Mouse (Mus musculus): ENCODE results near the gene Tex2. TPM values are rescaled to one million over a fixed set of nuclear protein-coding genes. Genes with fewer than 3 reads are reported as not detected.

Gene Tex2
- polyA plus RNA-seq, 1 experiment from 2014 or later, result 8.3 TPM

DNA sequence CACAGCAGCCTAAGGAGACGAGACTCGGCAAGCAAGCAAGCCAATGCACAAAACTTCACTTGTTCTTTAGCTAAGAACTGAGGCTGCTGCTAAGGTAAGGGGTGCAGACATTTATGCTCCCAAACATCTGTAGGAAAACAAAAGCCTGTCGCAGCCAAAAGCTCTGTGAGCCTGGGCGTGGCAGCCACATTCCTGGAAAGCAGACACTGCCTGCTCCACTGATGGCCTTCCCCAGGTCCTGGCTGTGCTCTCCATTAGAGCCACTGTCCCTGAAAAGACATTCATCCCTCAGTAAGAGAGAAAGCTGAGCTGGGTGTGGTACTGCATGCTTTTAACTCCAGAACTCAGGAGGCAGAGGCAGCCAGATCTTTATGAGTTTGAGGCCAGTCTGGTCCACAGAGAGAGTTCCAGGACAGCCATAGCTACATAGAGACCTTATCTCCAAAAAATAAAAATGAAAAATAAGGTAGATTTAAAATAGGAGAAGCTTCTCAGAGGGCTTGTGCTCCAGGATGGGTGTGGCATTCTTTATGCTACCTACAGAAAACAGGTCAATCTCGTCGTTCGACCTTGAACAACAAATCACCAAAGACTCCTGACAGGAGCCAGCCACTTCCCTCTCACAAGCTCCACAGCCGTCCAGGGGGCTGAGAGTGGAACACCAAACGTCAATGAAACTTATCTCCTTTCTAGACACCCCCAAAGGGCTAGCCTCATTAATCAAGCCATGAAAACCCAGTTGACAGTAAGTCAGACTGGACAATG, 39.6 kb downstream of the Tex2 start:
- no peaks in the 10 kb centered on the region for H3K9me3 ChIP-seq
- no peak overlapping the region for H3K4me3 ChIP-seq
- H3K4me1 ChIP-seq, result peaks cover 27% of the 10 kb centered on the region
- no peaks in the 10 kb centered on the region for H3K36me3 ChIP-seq
- 60% methylated on average over 9 of the region's 9 CpGs for WGBS
- ATAC-seq (ENCODE audit: insufficient number of reproducible peaks, insufficient read depth, low FRiP score, low TSS enrichment), result no peak
- no peaks in the 10 kb centered on the region for H3K27me3 ChIP-seq
- H3K9ac ChIP-seq, result no peak overlapping the region
- no peak overlapping the region for H3K4me2 ChIP-seq (replicated peaks)
- peak overlapping the region; percentile 51; the same call in 1 of the 2 replicates for H3K27ac ChIP-seq

DNA sequence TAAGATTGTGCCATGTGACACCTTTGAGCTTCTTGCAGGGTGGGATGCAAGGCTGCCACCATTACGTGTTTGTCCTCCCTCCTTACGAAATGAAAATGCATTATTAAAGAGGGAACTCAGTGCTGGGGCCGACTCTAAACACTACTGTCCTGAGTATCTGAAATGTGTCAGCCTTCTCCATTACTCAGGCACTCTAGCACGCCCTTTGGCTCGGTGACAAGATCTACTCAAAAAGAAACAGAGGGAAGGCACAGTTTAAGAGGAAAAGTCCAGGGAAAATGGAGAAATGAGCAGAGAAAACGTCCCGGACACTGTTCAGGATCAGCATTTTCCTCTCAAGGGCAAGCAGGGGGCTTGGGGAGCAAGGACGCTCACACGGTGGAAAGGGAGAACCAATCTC, 40.3 kb downstream of the Tex2 start:
- H3K4me2 ChIP-seq (replicated peaks), result no peak overlapping the region
- H3K36me3 ChIP-seq, result 0 out of 2 replicates have a peak, but pooled peaks cover 2% of the 10 kb centered on the region
- H3K4me3 ChIP-seq, result no peak overlapping the region
- no peak overlapping the region for H3K9ac ChIP-seq
- H3K9me3 ChIP-seq, result no peaks in the 10 kb centered on the region
- 75% methylated on average over 9 of the region's 9 CpGs for WGBS
- H3K27ac ChIP-seq, result peak overlapping the region; percentile 51; the same call in 1 of the 2 replicates
- no peaks in the 10 kb centered on the region for H3K27me3 ChIP-seq
- H3K4me1 ChIP-seq, result peaks cover 27% of the 10 kb centered on the region
- ATAC-seq (ENCODE audit: insufficient number of reproducible peaks, insufficient read depth, low FRiP score, low TSS enrichment), result no peak

DNA sequence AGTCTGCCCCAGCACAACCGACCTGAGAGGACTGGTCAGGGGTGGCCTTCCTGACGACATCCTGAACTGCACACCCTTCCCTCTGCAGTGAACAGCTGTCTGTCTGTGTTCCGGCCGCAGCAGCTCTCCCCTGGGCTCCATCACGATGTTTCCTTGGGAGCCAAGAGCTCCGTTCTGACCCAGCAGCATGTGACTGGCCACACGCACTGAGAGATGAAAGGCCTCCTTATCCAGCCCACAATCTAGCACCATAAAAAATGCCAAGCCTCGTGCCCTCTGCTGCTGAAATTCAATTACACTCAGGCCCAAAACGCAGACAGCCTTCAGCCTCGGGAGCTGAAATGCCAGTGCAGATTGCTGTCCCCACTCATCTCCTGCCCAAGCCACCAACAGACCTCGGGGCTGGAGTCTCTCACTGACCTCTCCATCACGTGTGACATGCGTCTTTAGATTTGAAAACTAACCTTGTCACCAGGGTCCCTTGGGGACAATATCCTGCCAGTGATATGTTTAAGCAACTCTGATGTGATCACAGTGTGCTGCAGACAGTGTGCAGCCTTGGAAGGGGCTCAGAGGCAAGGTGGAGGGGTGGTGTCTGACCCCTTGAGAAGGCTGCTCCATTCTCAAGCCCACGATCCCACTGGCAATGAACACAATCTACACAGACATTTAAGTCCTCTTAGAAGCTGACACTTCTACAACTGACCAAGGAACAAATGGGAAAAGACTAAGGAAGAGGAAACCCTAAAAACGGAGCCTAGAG, 41.0 kb downstream of the Tex2 start:
- Histone ChIP-seq H3K9me3 (no peaks in the 10 kb centered on the region), H3K9ac (no peak overlapping the region), H3K27ac (no peak overlapping the region), H3K36me3 (peaks cover 10% of the 10 kb centered on the region; the same call in 1 of the 2 replicates), H3K4me3 (no peak overlapping the region), H3K4me2 (replicated peaks) (no peak overlapping the region), H3K27me3 (no peaks in the 10 kb centered on the region), H3K4me1 (peaks cover 27% of the 10 kb centered on the region)
- WGBS, result 35% methylated on average over 15 of the region's 15 CpGs
- no peak for ATAC-seq (ENCODE audit: insufficient number of reproducible peaks, insufficient read depth, low FRiP score, low TSS enrichment)

DNA sequence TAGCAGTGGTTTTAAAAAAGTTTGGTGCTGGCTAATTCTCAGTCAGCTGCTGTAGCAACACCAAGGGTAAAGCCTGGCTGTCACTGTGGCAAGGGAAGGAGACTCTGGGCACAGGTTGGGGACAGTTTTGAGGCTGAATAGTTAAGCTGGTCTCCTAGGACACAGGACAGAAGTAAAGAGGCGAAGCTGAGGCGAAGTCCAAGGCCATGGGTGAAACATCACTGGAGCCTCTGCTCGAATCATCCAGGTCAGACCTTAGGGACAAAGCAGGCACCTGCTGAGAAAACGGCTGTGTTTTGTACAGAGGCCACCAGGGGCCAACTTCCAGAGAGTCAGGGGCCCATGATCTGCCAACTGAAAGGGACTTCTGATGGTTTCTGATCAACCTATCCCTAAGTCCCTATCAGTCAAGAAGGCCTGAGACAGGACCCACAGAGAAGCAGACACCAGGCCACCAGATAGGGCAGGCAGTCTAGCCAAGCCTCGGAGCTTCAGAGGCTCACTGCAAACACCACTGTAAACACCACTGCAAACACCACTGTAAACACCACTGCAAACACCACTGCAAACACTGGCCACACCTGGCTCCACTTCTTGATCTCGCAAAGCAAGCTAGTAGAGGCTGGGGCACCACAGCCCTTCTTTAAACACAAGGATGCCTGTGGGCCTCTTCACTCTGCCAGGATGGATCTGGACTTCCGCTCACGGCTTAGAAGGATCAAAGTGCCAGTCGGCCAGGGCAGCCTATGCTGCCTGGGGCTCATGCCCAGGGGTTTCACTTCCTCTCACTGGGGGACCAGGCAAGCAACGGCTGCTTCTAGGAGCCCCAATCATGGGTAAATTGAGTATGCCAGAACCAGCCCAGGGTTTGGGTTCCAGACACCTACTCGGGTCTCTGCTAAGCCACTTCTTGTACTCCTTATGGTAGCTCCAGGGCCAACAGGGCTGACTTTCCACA, 41.9 kb downstream of the Tex2 start:
- Histone ChIP-seq H3K27me3 (no peaks in the 10 kb centered on the region), H3K36me3 (peaks cover 19% of the 10 kb centered on the region), H3K4me3 (no peak overlapping the region), H3K9ac (no peak overlapping the region), H3K4me1 (peaks cover 27% of the 10 kb centered on the region), H3K27ac (no peak overlapping the region), H3K9me3 (no peaks in the 10 kb centered on the region), H3K4me2 (replicated peaks) (no peak overlapping the region)
- no peak for ATAC-seq (ENCODE audit: insufficient number of reproducible peaks, insufficient read depth, low FRiP score, low TSS enrichment)
- WGBS, result 73% methylated on average over 11 of the region's 11 CpGs

DNA sequence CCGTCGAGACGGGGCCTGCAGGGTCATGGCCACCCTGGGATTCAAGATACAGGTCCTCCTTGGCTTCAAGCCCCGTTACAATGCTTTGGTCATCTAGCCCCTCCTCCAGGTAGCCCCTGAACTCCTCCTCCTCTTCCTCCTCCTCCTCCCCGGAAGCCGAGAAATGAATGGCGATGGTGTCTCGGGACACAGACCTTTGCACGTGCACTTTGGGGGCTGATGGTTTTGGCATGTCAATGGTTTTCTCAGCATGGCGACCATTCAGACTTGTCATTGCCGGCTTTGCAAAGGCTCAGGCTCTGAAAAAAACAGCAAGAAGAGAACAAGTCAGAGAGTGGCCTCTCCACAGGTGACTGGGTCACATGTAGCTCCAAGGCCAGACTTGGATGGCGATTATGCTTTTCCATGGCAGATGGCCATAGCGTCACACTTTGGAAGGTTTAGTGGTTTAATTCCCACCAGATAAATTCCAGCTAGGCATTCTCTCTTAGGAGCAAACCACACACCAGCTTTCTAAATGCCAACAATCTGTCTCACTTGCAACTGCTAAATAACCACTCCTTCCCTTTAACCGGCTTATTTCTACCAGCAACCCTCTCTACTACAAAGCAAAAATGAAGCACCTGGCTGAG, 44.8 kb downstream of the Tex2 start:
- H3K27me3 ChIP-seq, result no peaks in the 10 kb centered on the region
- H3K4me3 ChIP-seq, result no peak overlapping the region
- H3K27ac ChIP-seq, result no peak overlapping the region
- peaks cover 23% of the 10 kb centered on the region for H3K36me3 ChIP-seq
- ATAC-seq (ENCODE audit: insufficient number of reproducible peaks, insufficient read depth, low FRiP score, low TSS enrichment), result no peak
- WGBS, result 81% methylated on average over 14 of the region's 14 CpGs
- H3K4me2 ChIP-seq (replicated peaks), result no peak overlapping the region
- H3K4me1 ChIP-seq, result peaks cover 22% of the 10 kb centered on the region
- no peaks in the 10 kb centered on the region for H3K9me3 ChIP-seq
- H3K9ac ChIP-seq, result no peak overlapping the region

DNA sequence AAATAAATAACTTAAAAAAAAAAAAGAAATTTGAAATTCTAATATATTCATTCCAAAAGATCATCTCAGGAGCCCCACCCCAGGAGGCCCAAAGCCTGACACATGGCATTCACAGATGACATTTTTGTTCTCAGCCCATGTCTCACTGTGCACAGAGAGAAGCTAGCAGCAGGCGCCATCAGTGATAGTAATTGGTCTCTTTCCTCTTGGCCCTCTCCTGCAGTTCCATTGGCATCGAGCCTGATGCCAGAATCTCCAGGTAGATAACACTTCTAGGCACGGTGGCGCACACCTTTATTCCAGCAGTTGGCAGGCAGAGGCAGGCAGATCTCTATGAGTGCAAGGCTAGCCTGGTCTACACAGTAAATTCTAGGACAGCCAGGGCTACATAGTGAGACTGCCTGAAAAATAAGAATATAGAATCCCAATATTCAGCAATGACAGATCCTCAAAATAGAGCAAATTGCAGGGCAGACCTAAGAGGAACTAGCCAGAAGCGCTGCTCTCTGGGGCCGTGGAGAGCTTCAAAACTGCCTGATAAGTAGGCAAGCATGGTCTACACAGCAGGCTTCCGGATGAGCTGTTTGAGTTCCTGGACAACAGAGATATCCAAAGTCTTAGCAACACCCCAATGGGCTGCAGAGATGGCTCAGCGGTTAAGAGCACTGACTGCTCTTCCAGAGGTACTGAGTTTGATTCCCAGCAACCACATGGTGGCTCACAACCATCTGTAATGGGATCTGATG, 47.0 kb downstream of the Tex2 start:
- Histone ChIP-seq H3K4me2 (replicated peaks) (no peak overlapping the region), H3K9me3 (no peaks in the 10 kb centered on the region), H3K4me1 (no peaks in the 10 kb centered on the region), H3K27me3 (no peaks in the 10 kb centered on the region), H3K27ac (no peak overlapping the region), H3K4me3 (no peak overlapping the region), H3K9ac (no peak overlapping the region), H3K36me3 (peaks cover 23% of the 10 kb centered on the region)
- no peak for ATAC-seq (ENCODE audit: insufficient number of reproducible peaks, insufficient read depth, low FRiP score, low TSS enrichment)
- WGBS, result 95% methylated on average over 8 of the region's 8 CpGs

DNA sequence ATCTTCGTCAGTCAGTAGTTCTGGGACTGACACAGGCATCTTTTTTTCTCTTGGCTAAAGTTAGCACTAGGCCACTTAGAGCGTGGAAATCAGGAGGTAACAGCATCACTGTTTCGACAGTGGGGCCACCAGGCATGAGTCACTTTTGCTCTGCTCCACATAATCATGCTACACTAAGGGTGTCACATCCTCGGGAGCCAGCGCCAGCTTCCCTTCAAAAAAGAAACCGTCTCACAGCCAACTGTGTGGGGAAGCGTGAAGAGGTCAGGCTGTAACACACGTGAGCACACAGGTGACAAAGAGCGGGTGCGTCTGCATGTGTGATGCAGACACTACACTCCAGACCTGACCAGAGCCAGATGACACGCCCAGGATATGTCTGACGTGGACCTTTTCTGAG, 49.0 kb downstream of the Tex2 start:
- H3K27me3 ChIP-seq, result no peaks in the 10 kb centered on the region
- WGBS, result 82% methylated on average over 12 of the region's 12 CpGs
- H3K9me3 ChIP-seq, result no peaks in the 10 kb centered on the region
- H3K4me1 ChIP-seq, result no peaks in the 10 kb centered on the region
- H3K36me3 ChIP-seq, result peaks cover 23% of the 10 kb centered on the region
- ATAC-seq (ENCODE audit: insufficient number of reproducible peaks, insufficient read depth, low FRiP score, low TSS enrichment), result no peak
- no peak overlapping the region for H3K9ac ChIP-seq
- H3K27ac ChIP-seq, result no peak overlapping the region
- no peak overlapping the region for H3K4me3 ChIP-seq
- no peak overlapping the region for H3K4me2 ChIP-seq (replicated peaks)

DNA sequence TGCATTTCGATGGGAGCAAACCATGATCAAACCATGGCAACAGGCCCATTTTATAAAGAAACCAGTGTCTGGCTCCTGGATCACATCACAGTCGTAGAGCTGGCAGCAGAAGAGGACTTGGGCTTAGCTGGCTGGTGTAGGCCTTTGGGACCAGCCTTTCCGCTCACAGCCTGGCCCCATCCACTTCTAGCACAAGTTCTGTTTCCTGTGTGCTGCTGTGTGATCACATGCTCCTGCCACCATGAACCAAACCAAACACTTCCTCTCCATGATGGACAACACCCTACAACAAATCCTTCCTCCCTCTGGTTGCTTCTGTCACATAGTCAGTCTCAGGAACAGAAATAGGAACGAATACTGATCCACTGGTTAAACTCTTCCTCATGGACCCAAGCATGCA, 50.5 kb downstream of the Tex2 start:
- no peak for ATAC-seq (ENCODE audit: insufficient number of reproducible peaks, insufficient read depth, low FRiP score, low TSS enrichment)
- Histone ChIP-seq H3K27ac (no peak overlapping the region), H3K4me2 (replicated peaks) (no peak overlapping the region), H3K36me3 (peaks cover 18% of the 10 kb centered on the region), H3K27me3 (no peaks in the 10 kb centered on the region), H3K4me3 (no peak overlapping the region), H3K4me1 (peaks cover 7% of the 10 kb centered on the region; the same call in 1 of the 2 replicates), H3K9me3 (no peaks in the 10 kb centered on the region), H3K9ac (no peak overlapping the region)
- 81% methylated on average over 4 of the region's 4 CpGs for WGBS

DNA sequence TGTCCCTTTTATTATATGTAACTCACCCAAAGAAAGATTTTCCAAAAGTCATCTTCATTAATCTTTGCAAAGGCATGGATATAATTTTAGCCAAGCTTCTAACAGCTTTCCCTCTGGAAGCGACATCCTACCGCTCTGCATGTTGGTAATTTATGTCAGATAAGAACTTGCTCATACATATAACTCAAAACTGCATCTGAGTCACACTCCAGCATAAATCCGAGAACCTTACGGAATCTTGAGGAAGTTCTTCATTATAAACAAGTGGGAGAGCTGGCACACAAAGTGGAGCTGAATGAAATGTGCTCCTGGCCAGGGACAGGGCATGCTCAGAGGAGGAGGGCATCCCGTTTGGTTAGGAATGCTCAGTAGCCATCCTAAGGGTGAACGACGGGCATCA, 53.5 kb downstream of the Tex2 start:
- H3K4me2 ChIP-seq (replicated peaks), result no peak overlapping the region
- H3K27me3 ChIP-seq, result no peaks in the 10 kb centered on the region
- no peak overlapping the region for H3K9ac ChIP-seq
- H3K27ac ChIP-seq, result no peak overlapping the region
- H3K4me3 ChIP-seq, result no peak overlapping the region
- WGBS, result 91% methylated on average over 7 of the region's 7 CpGs
- no peaks in the 10 kb centered on the region for H3K36me3 ChIP-seq
- ATAC-seq (ENCODE audit: insufficient number of reproducible peaks, insufficient read depth, low FRiP score, low TSS enrichment), result no peak
- H3K9me3 ChIP-seq, result no peaks in the 10 kb centered on the region
- peaks cover 30% of the 10 kb centered on the region for H3K4me1 ChIP-seq

DNA sequence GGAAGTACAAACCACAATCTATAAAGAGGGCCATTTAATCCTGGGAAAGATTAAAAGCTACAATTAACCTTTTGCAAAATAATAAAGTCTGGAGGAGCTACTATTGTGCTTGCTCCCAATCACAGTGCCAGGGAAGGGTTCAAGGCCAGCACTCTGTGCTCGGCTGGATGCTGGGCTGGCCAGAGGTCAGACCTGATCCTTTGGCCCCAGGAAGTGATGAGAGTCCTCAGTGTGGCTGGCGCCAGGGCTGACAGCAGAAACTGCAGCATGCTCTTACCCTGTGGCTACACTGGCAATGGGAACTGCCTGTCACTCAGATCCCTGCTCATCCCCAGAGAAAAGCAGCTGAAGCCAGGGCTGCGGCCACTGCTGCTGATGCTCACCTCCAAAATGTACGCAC, 55.2 kb downstream of the Tex2 start:
- no peaks in the 10 kb centered on the region for H3K27me3 ChIP-seq
- H3K9me3 ChIP-seq, result no peaks in the 10 kb centered on the region
- no peak overlapping the region for H3K9ac ChIP-seq
- WGBS, result 39% methylated on average over 4 of the region's 4 CpGs
- ATAC-seq (ENCODE audit: insufficient number of reproducible peaks, insufficient read depth, low FRiP score, low TSS enrichment), result no peak
- no peak overlapping the region for H3K4me3 ChIP-seq
- H3K4me1 ChIP-seq, result peaks cover 30% of the 10 kb centered on the region
- no peak overlapping the region for H3K4me2 ChIP-seq (replicated peaks)
- H3K27ac ChIP-seq, result 0 out of 2 replicates have a peak overlapping the region, but pooled peaks have one; percentile 11
- no peaks in the 10 kb centered on the region for H3K36me3 ChIP-seq

All from embryonic facial prominence, embryonic 12.5 days (tissue).